Mouse (Mus musculus) forebrain, postnatal 0 days (tissue): ENCODE measurements around the gene Gm7849. TPM values are rescaled to one million over a fixed set of nuclear protein-coding genes. Genes with fewer than 3 reads are reported as not detected.
"Not testable (repeated sequence)": the region's sequence is repeated elsewhere in the genome, so short reads cannot be mapped to it uniquely, and the experiment has no call there.

ENCODE experiments used
- ATAC-seq: fragments of 200-750 bp; cut with Nextera tagmentation; 2 replicates; pipeline ENCODE4 v1.8.0; 2017; ENCODE audit warnings: mild to moderate bottlenecking, moderate library complexity
- DNase-seq: peaks from one replicate; pipeline ENCODE4 v3.0.0-alpha.2; 2015
- H3K27ac ChIP-seq: fragments of 300-500 bp; sonication (generic); 2 replicates; pipeline ENCODE4 v1.5.1; 2014; ENCODE audit warnings: low read depth, mild to moderate bottlenecking, antibody characterized with exemption, low read length, moderate library complexity, mixed read lengths
- H3K27me3 ChIP-seq: fragments of 300-500 bp; sonication (generic); 2 replicates; pipeline ENCODE4 v1.6.1; 2014; ENCODE audit warnings: mild to moderate bottlenecking, low read length, mixed read lengths; ENCODE audit not compliant: insufficient read depth
- H3K36me3 ChIP-seq: fragments of 300-500 bp; sonication (generic); 2 replicates; pipeline ENCODE4 v1.6.1; 2014; ENCODE audit warnings: mild to moderate bottlenecking, moderate library complexity; ENCODE audit not compliant: insufficient read depth
- H3K4me1 ChIP-seq: fragments of 300-500 bp; sonication (generic); 2 replicates; pipeline ENCODE4 v1.6.1; 2014; ENCODE audit warnings: antibody characterized with exemption; ENCODE audit not compliant: insufficient read depth
- H3K4me2 ChIP-seq: fragments of 300-500 bp; sonication (generic); 2 replicates; pipeline ENCODE4 v1.6.1; 2014; ENCODE audit warnings: low read depth, mild to moderate bottlenecking, moderate library complexity
- H3K4me3 ChIP-seq: fragments of 300-500 bp; sonication (generic); 2 replicates; pipeline ENCODE4 v1.5.1; 2014; ENCODE audit warnings: low read depth, low read length, mixed read lengths
- H3K9ac ChIP-seq: fragments of 300-500 bp; sonication (generic); 2 replicates; pipeline ENCODE4 v1.6.1; 2014; ENCODE audit warnings: mild to moderate bottlenecking
- H3K9me3 ChIP-seq: fragments of 300-500 bp; sonication (generic); 2 replicates; pipeline ENCODE4 v1.6.1; 2016; ENCODE audit warnings: low read length
- WGBS: fragments of 180-500 bp; shearing (Covaris S2); extraction: QIAGEN DNeasy Blood & Tissue Kit; methylation state at CpG from one replicate; pipeline ENCODE4 v1.1.7; 2014; 5-methylcytosine and 5-hydroxymethylcytosine counted together
- polyA plus RNA-seq: library from polyadenylated mRNA; unstranded; fragments of >200 nt; fragmentation: Nextera tagmentation; extraction: Ambion mirVana; gene quantifications from 2 replicates; pipeline ENCODE4 v1.2.1, GENCODE M21; 2015
- total RNA-seq: library from RNA; depleted of rRNA; stranded (reverse); fragments of >200 nt; gene quantifications from 2 replicates; pipeline ENCODE4 v1.2.3, GENCODE M21; 2014; rRNA removed

Gm7849 gene
- total RNA-seq, result not detected in 2 replicates
- not detected in 2 replicates for polyA plus RNA-seq

GRCm38 (mm10) chr8:21456460-21456859 lies at the start of gene Gm7849:
Gene Gm7849, minus strand, starts transcription at chr8:21456560.
- DNase-seq, H3K27ac ChIP-seq, ATAC-seq, H3K36me3 ChIP-seq, H3K27me3 ChIP-seq, H3K4me3 ChIP-seq, H3K9ac ChIP-seq, H3K4me1 ChIP-seq, H3K9me3 ChIP-seq, H3K4me2 ChIP-seq: not testable (repeated sequence)
- no CpG with 5 or more reads among the region's 1 CpGs for WGBS

DNA sequence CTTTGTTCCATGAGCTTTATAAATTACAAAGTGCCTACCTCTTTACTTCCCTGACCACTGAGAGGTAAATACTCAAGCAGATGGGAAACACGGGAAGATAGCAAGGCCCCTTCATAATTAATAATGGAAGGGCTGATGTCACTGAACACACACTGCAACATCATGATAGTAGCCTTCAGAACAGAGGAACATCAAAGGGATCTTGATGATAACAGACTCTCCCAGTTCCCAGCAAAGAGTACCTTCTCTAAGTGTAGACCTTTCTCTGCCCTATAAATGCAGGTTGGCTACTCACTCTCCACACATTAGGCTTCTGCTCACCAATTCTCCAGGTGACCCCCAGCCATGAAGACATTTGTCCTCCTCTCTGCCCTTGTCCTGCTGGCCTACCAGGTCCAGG lies 29.2 kb downstream of the Gm7849 start, which contains the start of gene Defa36:
TSS of gene Defa36 (plus strand) at position 301 of the 400 bp plus-strand sequence.
- not testable (repeated sequence) for H3K4me3 ChIP-seq, H3K9ac ChIP-seq, ATAC-seq, H3K4me1 ChIP-seq, H3K27me3 ChIP-seq, H3K27ac ChIP-seq, H3K36me3 ChIP-seq, H3K9me3 ChIP-seq, DNase-seq, H3K4me2 ChIP-seq
- no CpG with 5 or more reads among the region's 1 CpGs for WGBS

Other genes with a start within 250 kb of the Gm7849 start
- gene Gm15292, start 206.8 kb downstream of the Gm7849 start, total RNA-seq, result not detected in 2 replicates
- not detected in 2 replicates for gene Gm15292, start 206.8 kb downstream of the Gm7849 start, polyA plus RNA-seq
- not detected in 2 replicates for gene Defa27, start 141.0 kb downstream of the Gm7849 start, total RNA-seq
- not detected in 2 replicates for gene Defa27, start 141.0 kb downstream of the Gm7849 start, polyA plus RNA-seq
- gene Defa29, start 129.5 kb downstream of the Gm7849 start, total RNA-seq, result not detected in 2 replicates
- gene Defa29, start 129.5 kb downstream of the Gm7849 start, polyA plus RNA-seq, result not detected in 2 replicates
- not detected in 2 replicates for gene Defa2, start 78.0 kb downstream of the Gm7849 start, total RNA-seq
- not detected in 2 replicates for gene Defa2, start 78.0 kb downstream of the Gm7849 start, polyA plus RNA-seq
- not detected in 2 replicates for gene Defa33, start 64.7 kb downstream of the Gm7849 start, total RNA-seq
- not detected in 2 replicates for gene Defa33, start 64.7 kb downstream of the Gm7849 start, polyA plus RNA-seq
- not detected in 2 replicates for gene Defa36, start 29.1 kb downstream of the Gm7849 start, total RNA-seq
- gene Defa36, start 29.1 kb downstream of the Gm7849 start, polyA plus RNA-seq, result not detected in 2 replicates
- not detected in 2 replicates for gene Defa20, start 52.7 kb upstream of the Gm7849 start, total RNA-seq
- gene Defa20, start 52.7 kb upstream of the Gm7849 start, polyA plus RNA-seq, result not detected in 2 replicates
- not detected in 2 replicates for gene Defa32, start 72.5 kb upstream of the Gm7849 start, total RNA-seq
- gene Defa32, start 72.5 kb upstream of the Gm7849 start, polyA plus RNA-seq, result not detected in 2 replicates
- not detected in 2 replicates for gene Defa37, start 108.8 kb upstream of the Gm7849 start, total RNA-seq
- gene Defa37, start 108.8 kb upstream of the Gm7849 start, polyA plus RNA-seq, result not detected in 2 replicates
- gene Defa28, start 126.4 kb upstream of the Gm7849 start, total RNA-seq, result not detected in 2 replicates
- not detected in 2 replicates for gene Defa28, start 126.4 kb upstream of the Gm7849 start, polyA plus RNA-seq
- not detected in 2 replicates for gene Gm7861, start 137.9 kb upstream of the Gm7849 start, total RNA-seq
- not detected in 2 replicates for gene Gm7861, start 137.9 kb upstream of the Gm7849 start, polyA plus RNA-seq
- gene Defa26, start 161.6 kb upstream of the Gm7849 start, total RNA-seq, result not detected in 2 replicates
- gene Defa26, start 161.6 kb upstream of the Gm7849 start, polyA plus RNA-seq, result not detected in 2 replicates
- not detected in 2 replicates for gene Defa17, start 199.2 kb upstream of the Gm7849 start, total RNA-seq
- gene Defa17, start 199.2 kb upstream of the Gm7849 start, polyA plus RNA-seq, result not detected in 2 replicates
- gene Defa34, start 209.2 kb upstream of the Gm7849 start, total RNA-seq, result not detected in 2 replicates
- not detected in 2 replicates for gene Defa34, start 209.2 kb upstream of the Gm7849 start, polyA plus RNA-seq
- gene AY761184, start 247.1 kb upstream of the Gm7849 start, total RNA-seq, result not detected in 2 replicates
- gene AY761184, start 247.1 kb upstream of the Gm7849 start, polyA plus RNA-seq, result not detected in 2 replicates